Mouse (Mus musculus): ENCODE measurements around the gene Rps6ka2. TPM values are rescaled to one million over a fixed set of nuclear protein-coding genes. Genes with fewer than 3 reads are reported as not detected.
"Not testable (repeated sequence)": the region's sequence is repeated elsewhere in the genome, so short reads cannot be mapped to it uniquely, and the experiment has no call there.

The Rps6ka2 gene
- polyA plus RNA-seq, 1 experiment from 2014 or later: 18.7 TPM

DNA sequence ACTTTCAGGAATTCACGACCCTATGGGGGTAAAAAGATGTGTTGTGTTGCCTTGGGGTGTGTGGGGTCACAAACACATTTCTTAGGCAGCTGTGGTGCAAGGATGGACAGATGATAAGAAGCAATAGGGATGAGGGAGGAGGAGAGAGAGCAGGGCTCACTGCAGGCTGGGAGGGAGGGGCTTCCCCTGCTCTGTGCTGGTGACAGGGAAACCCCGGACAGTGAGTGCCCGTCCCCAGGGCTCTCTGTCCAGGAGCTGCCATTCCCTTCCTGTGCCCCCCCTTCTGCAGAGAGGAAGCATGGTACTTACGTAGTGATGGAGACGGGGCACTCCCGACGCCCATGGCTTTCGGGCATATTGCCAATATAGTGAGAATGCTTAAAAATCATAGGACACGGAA, 167.5 kb downstream of the Rps6ka2 start:
- H3K27me3 ChIP-seq (replicated peaks; ENCODE audit: control insufficient read depth, insufficient read depth, low read length); ATAC-seq; H3K4me3 ChIP-seq (ENCODE audit: low read length); H3K4me1 ChIP-seq (ENCODE audit: control insufficient read depth, insufficient read depth, low read depth, low read length); H3K27ac ChIP-seq (ENCODE audit: low read depth, low read length); H3K9me3 ChIP-seq (ENCODE audit: control insufficient read depth, low read length); H3K4me2 ChIP-seq (ENCODE audit: low read length); H3K9ac ChIP-seq (ENCODE audit: low read depth, low read length); H3K36me3 ChIP-seq (ENCODE audit: control insufficient read depth, insufficient read depth, low read length): not testable (repeated sequence)
- WGBS: 63% methylated on average over 9 of the region's 9 CpGs

GRCm38 (mm10) chr17:7348765-7349164, 178.8 kb downstream of the Rps6ka2 start:
- not testable (repeated sequence) for H3K27me3 ChIP-seq (replicated peaks; ENCODE audit: control insufficient read depth, insufficient read depth, low read length); H3K4me3 ChIP-seq (ENCODE audit: low read length); H3K4me1 ChIP-seq (ENCODE audit: control insufficient read depth, insufficient read depth, low read depth, low read length); H3K4me2 ChIP-seq (ENCODE audit: low read length); H3K36me3 ChIP-seq (ENCODE audit: control insufficient read depth, insufficient read depth, low read length); H3K9me3 ChIP-seq (ENCODE audit: control insufficient read depth, low read length); H3K9ac ChIP-seq (ENCODE audit: low read depth, low read length); H3K27ac ChIP-seq (ENCODE audit: low read depth, low read length)
- 56% methylated on average over 1 of the region's 3 CpGs for WGBS
- 0 out of 2 replicates have a peak, but pooled peaks have one; percentile 34 for ATAC-seq

GRCm38 (mm10) chr17:7352596-7352995, 182.7 kb downstream of the Rps6ka2 start, which contains the start of gene Ttll2:
Gene Ttll2 (minus strand): TSS chr17:7352696.
- not testable (repeated sequence) for H3K36me3 ChIP-seq (ENCODE audit: control insufficient read depth, insufficient read depth, low read length); H3K4me3 ChIP-seq (ENCODE audit: low read length); H3K27ac ChIP-seq (ENCODE audit: low read depth, low read length); H3K4me2 ChIP-seq (ENCODE audit: low read length); ATAC-seq; H3K9me3 ChIP-seq (ENCODE audit: control insufficient read depth, low read length); H3K4me1 ChIP-seq (ENCODE audit: control insufficient read depth, insufficient read depth, low read depth, low read length); H3K9ac ChIP-seq (ENCODE audit: low read depth, low read length); H3K27me3 ChIP-seq (replicated peaks; ENCODE audit: control insufficient read depth, insufficient read depth, low read length)
- 75% methylated on average over 1 of the region's 1 CpGs for WGBS

Other genes starting within 250 kb of the Rps6ka2 start
- 61.3 and 63.2 TPM in 2 replicates for gene Rsph3b, start 221.4 kb upstream of the Rps6ka2 start, polyA plus RNA-seq (2015; fragmentation: Nextera tagmentation; extraction: Ambion mirVana)
- 50.3 and 51.4 TPM in 2 replicates for gene Tagap1, start 209.0 kb upstream of the Rps6ka2 start, polyA plus RNA-seq (2015; fragmentation: Nextera tagmentation; extraction: Ambion mirVana)
- 121 and 138 TPM in 2 replicates for gene Rnaset2b, start 199.5 kb upstream of the Rps6ka2 start, polyA plus RNA-seq (2015; fragmentation: Nextera tagmentation; extraction: Ambion mirVana)
- 0.35 and 0.62 TPM in 2 replicates for gene Gm49721, start 191.2 kb upstream of the Rps6ka2 start, polyA plus RNA-seq (2015; fragmentation: Nextera tagmentation; extraction: Ambion mirVana)
- gene Gm1604a, start 144.5 kb upstream of the Rps6ka2 start, polyA plus RNA-seq (2015; fragmentation: Nextera tagmentation; extraction: Ambion mirVana): not detected in 2 replicates
- 0.09 and 0.13 TPM in 2 replicates for gene Tcp10a, start 154.5 kb downstream of the Rps6ka2 start, polyA plus RNA-seq (2015; fragmentation: Nextera tagmentation; extraction: Ambion mirVana)
- not detected in 2 replicates for gene Ttll2, start 182.6 kb downstream of the Rps6ka2 start, polyA plus RNA-seq (2015; fragmentation: Nextera tagmentation; extraction: Ambion mirVana)
- not detected in 2 replicates for gene Gm49630, start 201.9 kb downstream of the Rps6ka2 start, polyA plus RNA-seq (2015; fragmentation: Nextera tagmentation; extraction: Ambion mirVana)
- gene Unc93a2, start 215.3 kb downstream of the Rps6ka2 start, polyA plus RNA-seq (2015; fragmentation: Nextera tagmentation; extraction: Ambion mirVana): not detected in 2 replicates

Data from hindbrain, embryonic 16.5 days (tissue).